Mouse (Mus musculus) adrenal gland, adult 8-10 months (tissue): ENCODE results near the gene Vps13c. TPM values are rescaled to one million over a fixed set of nuclear protein-coding genes. Genes with fewer than 3 reads are reported as not detected.

Experiments used
- DNase-seq: peaks from one replicate; pipeline ENCODE4 v3.0.0; 2022
- total RNA-seq, 4 experiments: library from RNA; stranded (reverse); gene quantifications; 2 replicates each; pipeline ENCODE4 v1.2.4; 2022

Gene Vps13c
- total RNA-seq, 4 experiments from 2014 or later = 57.4 to 61.2 (median 59.2) TPM

- DNase-seq = no peak
Observed at GRCm38 (mm10) chr9:67883349-67883984, 43.3 kb downstream of the Vps13c start.

GRCm38 (mm10) chr9:67884095-67884494 lies 43.9 kb downstream of the Vps13c start:
- no peak for DNase-seq

- DNase-seq = peak; percentile 34
Observed at GRCm38 (mm10) chr9:67886981-67887720, 47.0 kb downstream of the Vps13c start.

GRCm38 (mm10) chr9:67893474-67893873 lies 53.3 kb downstream of the Vps13c start:
- no peak for DNase-seq

GRCm38 (mm10) chr9:67896646-67897295 lies 56.6 kb downstream of the Vps13c start:
- no peak for DNase-seq

GRCm38 (mm10) chr9:67900398-67900797 lies 60.2 kb downstream of the Vps13c start:
- no peak for DNase-seq

GRCm38 (mm10) chr9:67904355-67904754 lies 64.2 kb downstream of the Vps13c start:
- DNase-seq = no peak

- DNase-seq = no peak
Observed at GRCm38 (mm10) chr9:67905541-67905940, 65.3 kb downstream of the Vps13c start.

GRCm38 (mm10) chr9:67914681-67915080 lies 74.5 kb downstream of the Vps13c start:
- peak; percentile 9 for DNase-seq

- DNase-seq = no peak
Observed at GRCm38 (mm10) chr9:67922350-67922749, 82.2 kb downstream of the Vps13c start.

GRCm38 (mm10) chr9:67930629-67931028 lies 90.4 kb downstream of the Vps13c start:
- DNase-seq = no peak

GRCm38 (mm10) chr9:67937286-67937685 lies 97.1 kb downstream of the Vps13c start:
- DNase-seq = no peak

GRCm38 (mm10) chr9:67955466-67956010 lies 115.3 kb downstream of the Vps13c start:
- no peak for DNase-seq

GRCm38 (mm10) chr9:67961953-67962352 lies 121.8 kb downstream of the Vps13c start:
- no peak for DNase-seq

GRCm38 (mm10) chr9:67965889-67966288 lies 125.7 kb downstream of the Vps13c start:
- no peak for DNase-seq

- DNase-seq = no peak
Observed at GRCm38 (mm10) chr9:67967011-67967410, 126.8 kb downstream of the Vps13c start.

GRCm38 (mm10) chr9:67973451-67973850 lies 133.3 kb downstream of the Vps13c start:
- DNase-seq = no peak

GRCm38 (mm10) chr9:67975491-67975890 lies 135.3 kb downstream of the Vps13c start:
- no peak for DNase-seq

- no peak for DNase-seq
Observed at GRCm38 (mm10) chr9:68006566-68006965, 166.4 kb downstream of the Vps13c start.

- peak; percentile 69 for DNase-seq
Observed at GRCm38 (mm10) chr9:68014991-68015396, 174.8 kb downstream of the Vps13c start.

GRCm38 (mm10) chr9:68016255-68016954 lies 176.2 kb downstream of the Vps13c start:
- DNase-seq = peak; percentile 55

- DNase-seq = peak; percentile 77
Observed at GRCm38 (mm10) chr9:68020776-68021365, 180.7 kb downstream of the Vps13c start.
